Mouse (Mus musculus): ENCODE measurements at regions not wholly inside any gene's neighbourhood (a gene's known extent, or its start where the extent isn't known, plus 50 kb on each side); places are given as distances from the start of the nearest gene placed in this dataset.
A peak's percentile ranks its signal among the peaks of the same experiment; 100 is the strongest.
"Not testable (repeated sequence)": the region's sequence is repeated elsewhere in the genome, so short reads cannot be mapped to it uniquely, and the experiment has no call there.

DNA sequence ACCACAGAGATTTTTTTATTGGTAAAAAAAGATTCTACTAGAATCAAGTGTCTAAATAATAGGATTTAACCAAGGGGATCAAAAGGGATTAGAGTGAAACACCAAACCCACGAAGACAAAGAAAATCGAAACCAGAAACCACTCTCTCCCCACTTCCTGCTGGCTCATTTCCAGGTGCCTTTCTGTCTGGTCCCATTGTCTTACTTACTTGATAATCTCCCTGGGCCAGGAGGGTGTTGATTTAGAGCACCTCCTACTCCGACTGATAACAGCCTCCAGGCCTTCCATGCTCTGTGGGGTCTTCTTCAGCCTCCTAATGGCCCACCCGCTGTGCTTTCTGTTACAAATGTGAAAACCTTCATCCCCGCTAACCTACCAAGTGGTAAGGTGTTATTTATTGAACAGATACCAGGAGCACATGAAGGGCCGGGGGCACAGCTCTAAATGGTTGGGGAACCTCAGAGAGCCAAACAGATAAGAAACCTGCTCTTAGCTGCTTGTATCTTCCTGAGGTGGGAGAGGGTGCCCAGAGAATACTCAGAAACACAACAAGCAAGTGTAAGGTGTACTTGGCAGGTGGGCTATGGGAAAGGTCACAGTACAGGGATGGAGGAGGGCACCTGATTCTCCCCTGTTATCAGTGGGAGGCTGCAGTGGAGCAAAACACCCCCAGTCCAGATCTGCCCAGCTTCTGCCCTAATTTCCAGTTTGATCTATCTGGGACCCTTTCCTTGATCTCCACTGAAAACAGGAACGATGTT is 72.6 kb upstream of the Cpsf6 start:
- Histone ChIP-seq H3K27ac (ENCODE audit: insufficient read depth, low read depth, low read length) (peak overlapping the region; percentile 26; the same call in 1 of the 2 replicates), H3K27me3 (replicated peaks; ENCODE audit: control insufficient read depth, insufficient read depth, low read length) (no peaks in the 10 kb centered on the region), H3K4me1 (ENCODE audit: control insufficient read depth, insufficient read depth, low read length) (peaks cover 3% of the 10 kb centered on the region; the same call in 1 of the 2 replicates), H3K36me3 (ENCODE audit: control insufficient read depth, insufficient read depth, low read length) (no peaks in the 10 kb centered on the region), H3K4me3 (ENCODE audit: insufficient read depth, low read depth, low read length) (no peak overlapping the region)
- DNase-seq = peak; percentile 82
- no peak for TF ChIP-seq CTCF (conservative IDR thresholded peaks at IDR 0.05; ENCODE audit: insufficient read depth, insufficient read length, low read depth, low read length)
- TF ChIP-seq POLR2A (IDR thresholded peaks at IDR 0.05; ENCODE audit: low read depth, low read length) = no peak
- 70% methylated on average over 7 of the region's 7 CpGs for WGBS

DNA sequence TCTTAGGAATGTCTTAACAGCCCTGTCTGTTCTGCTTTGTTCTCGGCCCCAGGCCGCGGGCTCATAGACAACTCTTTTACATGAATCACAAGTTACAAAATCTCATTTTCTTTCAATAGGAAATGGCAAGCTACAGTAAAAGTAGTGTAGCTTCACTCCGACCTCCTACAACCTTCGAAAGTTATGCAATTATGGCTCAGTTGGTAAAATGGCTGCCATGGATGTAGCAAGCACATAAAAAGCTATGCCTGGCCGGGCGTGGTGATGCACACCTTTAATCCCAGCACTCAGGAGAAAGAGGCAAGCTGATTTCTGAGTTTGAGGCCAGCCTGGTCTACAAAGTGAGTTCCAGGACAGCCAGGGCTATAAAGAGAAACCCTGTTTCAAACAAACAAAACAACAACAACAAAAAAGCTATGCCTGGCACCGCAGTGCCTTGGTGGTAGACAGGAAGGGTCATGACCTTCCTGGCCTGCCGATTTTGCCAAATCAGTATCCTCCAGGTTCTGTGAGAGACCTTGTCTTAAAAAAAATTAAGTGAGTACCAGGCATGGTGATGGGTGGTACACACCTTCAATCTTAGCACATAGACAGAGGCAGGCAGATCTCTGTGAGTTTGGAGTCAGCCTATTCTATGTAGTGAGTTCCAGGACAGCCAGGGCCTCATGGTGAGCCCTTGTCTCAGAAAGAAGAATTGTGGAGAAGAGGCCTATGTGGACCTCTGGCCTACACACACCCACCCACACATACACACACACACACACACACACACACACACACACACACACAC is 71.8 kb upstream of the Cpsf6 start:
- Histone ChIP-seq H3K27me3 (replicated peaks; ENCODE audit: control insufficient read depth, insufficient read depth, low read length) (no peaks in the 10 kb centered on the region), H3K4me3 (ENCODE audit: insufficient read depth, low read depth, low read length) (no peak overlapping the region), H3K36me3 (ENCODE audit: control insufficient read depth, insufficient read depth, low read length) (no peaks in the 10 kb centered on the region), H3K4me1 (ENCODE audit: control insufficient read depth, insufficient read depth, low read length) (peaks cover 3% of the 10 kb centered on the region; the same call in 1 of the 2 replicates), H3K27ac (ENCODE audit: insufficient read depth, low read depth, low read length) (no peak overlapping the region)
- 93% methylated on average over 9 of the region's 9 CpGs for WGBS
- no peak for TF ChIP-seq CTCF (conservative IDR thresholded peaks at IDR 0.05; ENCODE audit: insufficient read depth, insufficient read length, low read depth, low read length)
- TF ChIP-seq POLR2A (IDR thresholded peaks at IDR 0.05; ENCODE audit: low read depth, low read length) = no peak
- DNase-seq = no peak

DNA sequence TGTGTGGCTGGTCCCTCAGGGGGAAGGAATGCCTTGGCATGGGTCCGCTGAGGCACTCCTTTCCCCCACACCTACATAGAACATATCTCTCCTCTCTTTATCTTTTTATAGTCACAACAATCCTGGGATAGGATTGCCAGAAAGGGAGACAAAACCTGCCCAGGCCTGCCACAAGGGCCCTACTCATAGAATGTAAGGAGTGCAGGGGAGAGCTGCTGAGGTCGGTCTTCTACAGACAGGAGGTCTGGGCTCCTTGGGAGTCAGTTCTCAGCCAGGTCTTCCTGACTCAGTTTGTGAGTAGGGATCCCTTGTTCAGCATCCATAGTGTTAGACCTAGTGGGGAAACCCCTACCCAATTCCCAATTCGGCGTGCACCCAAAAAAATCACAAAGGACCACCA is 70.8 kb upstream of the Cpsf6 start:
- Histone ChIP-seq H3K27me3 (replicated peaks; ENCODE audit: control insufficient read depth, insufficient read depth, low read length) (no peaks in the 10 kb centered on the region), H3K27ac (ENCODE audit: insufficient read depth, low read depth, low read length) (no peak overlapping the region), H3K4me3 (ENCODE audit: insufficient read depth, low read depth, low read length) (no peak overlapping the region), H3K4me1 (ENCODE audit: control insufficient read depth, insufficient read depth, low read length) (peaks cover 3% of the 10 kb centered on the region; the same call in 1 of the 2 replicates), H3K36me3 (ENCODE audit: control insufficient read depth, insufficient read depth, low read length) (no peaks in the 10 kb centered on the region)
- DNase-seq = no peak
- TF ChIP-seq POLR2A (IDR thresholded peaks at IDR 0.05; ENCODE audit: low read depth, low read length) (no peak), CTCF (conservative IDR thresholded peaks at IDR 0.05; ENCODE audit: insufficient read depth, insufficient read length, low read depth, low read length) (no peak)
- 92% methylated on average over 4 of the region's 4 CpGs for WGBS

DNA sequence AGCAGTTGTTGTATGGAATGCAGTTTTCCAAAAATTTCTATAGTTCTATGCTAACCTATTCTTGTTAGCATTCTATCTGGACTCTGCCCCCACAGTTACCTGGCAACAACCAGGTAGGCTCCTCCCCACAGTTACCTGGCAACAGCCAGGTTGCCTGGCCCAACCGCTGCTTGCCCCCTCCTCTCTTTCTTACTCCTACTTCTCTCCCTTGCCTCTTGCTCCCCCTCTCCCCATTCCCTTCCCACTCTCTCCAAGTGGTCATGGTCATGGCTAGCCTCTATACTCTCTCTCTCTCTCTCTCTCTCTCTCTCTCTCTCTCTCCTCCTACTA is 70.4 kb upstream of the Cpsf6 start:
- no peak overlapping the region for H3K27ac ChIP-seq (ENCODE audit: insufficient read depth, low read depth, low read length)

DNA sequence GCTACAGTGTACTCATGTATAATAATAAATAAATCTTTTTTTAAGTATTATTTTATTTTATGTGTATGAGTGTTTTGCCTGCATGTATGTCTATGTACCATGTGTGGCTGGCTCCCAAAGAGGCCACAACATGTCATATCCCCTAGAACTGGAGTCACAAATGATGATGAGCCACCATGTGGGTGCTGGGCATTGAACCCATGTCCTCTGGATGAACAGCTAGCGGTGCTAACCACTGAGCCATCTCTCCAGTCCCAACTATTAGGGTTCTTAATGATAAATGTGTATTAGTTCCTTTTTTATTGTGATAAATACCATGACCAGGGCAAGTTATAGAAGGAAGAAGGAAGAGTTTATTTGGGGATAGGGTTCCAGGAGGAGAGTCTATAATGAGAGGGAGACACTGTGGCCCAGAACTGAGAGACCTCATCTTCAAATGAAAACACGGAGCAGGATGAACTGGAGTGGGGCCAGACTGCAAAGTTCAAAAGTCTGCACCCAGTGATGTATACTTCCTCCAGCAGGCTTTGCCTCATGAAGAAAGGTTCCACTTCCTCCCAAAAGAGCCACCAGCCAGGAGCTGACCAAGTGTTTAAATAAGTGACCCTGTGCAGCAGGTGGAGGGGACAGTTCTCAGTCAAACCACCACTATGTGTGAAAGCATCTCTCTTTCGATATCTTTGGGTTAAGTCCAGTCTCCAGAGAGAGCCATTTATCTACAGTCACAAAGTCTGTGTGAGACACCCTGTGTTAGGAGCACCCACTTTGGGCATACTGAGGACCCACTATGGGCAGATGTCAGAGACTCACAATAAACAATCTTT is 69.8 kb upstream of the Cpsf6 start:
- Histone ChIP-seq H3K4me3 (ENCODE audit: insufficient read depth, low read depth, low read length) (no peak overlapping the region), H3K27ac (ENCODE audit: insufficient read depth, low read depth, low read length) (no peak overlapping the region), H3K4me1 (ENCODE audit: control insufficient read depth, insufficient read depth, low read length) (no peaks in the 10 kb centered on the region), H3K27me3 (replicated peaks; ENCODE audit: control insufficient read depth, insufficient read depth, low read length) (no peaks in the 10 kb centered on the region), H3K36me3 (ENCODE audit: control insufficient read depth, insufficient read depth, low read length) (no peaks in the 10 kb centered on the region)
- WGBS = 67% methylated on average over 3 of the region's 3 CpGs
- DNase-seq = no peak
- TF ChIP-seq CTCF (conservative IDR thresholded peaks at IDR 0.05; ENCODE audit: insufficient read depth, insufficient read length, low read depth, low read length) = no peak
- TF ChIP-seq POLR2A (IDR thresholded peaks at IDR 0.05; ENCODE audit: low read depth, low read length) = no peak

More for the DNA sequence above, 70.4 kb upstream of the Cpsf6 start:
- TF ChIP-seq CTCF (conservative IDR thresholded peaks at IDR 0.05; ENCODE audit: insufficient read depth, insufficient read length, low read depth, low read length) = no peak
- no peak for TF ChIP-seq POLR2A (IDR thresholded peaks at IDR 0.05; ENCODE audit: low read depth, low read length)
- no peak for DNase-seq
- 71% methylated on average over 1 of the region's 1 CpGs for WGBS
- Histone ChIP-seq H3K36me3 (ENCODE audit: control insufficient read depth, insufficient read depth, low read length) (no peaks in the 10 kb centered on the region), H3K4me3 (ENCODE audit: insufficient read depth, low read depth, low read length) (no peak overlapping the region), H3K4me1 (ENCODE audit: control insufficient read depth, insufficient read depth, low read length) (peaks cover 2% of the 10 kb centered on the region; the same call in 1 of the 2 replicates), H3K27me3 (replicated peaks; ENCODE audit: control insufficient read depth, insufficient read depth, low read length) (no peaks in the 10 kb centered on the region)

DNA sequence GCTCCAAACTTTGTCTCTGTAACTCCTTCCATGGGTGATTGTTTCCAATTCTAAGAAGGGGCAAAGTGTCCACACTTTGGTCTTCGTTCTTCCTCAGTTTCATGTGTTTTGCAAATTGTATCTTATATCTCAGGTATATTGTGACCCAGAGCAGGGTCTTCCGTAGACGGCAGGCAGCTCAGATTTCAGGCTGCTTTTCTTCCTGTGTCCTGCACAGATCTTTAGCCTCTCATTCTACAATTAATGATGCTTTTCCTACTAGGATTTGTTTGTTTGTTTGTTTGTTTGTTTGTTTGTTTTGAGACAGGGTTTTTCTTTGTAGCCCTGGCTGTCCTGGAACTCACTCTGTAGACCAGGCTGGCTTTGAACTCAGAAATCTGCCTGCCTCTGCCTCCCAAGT is 69.0 kb upstream of the Cpsf6 start:
- not testable (repeated sequence) for H3K4me3 ChIP-seq (ENCODE audit: insufficient read depth, low read depth, low read length); H3K4me1 ChIP-seq (ENCODE audit: control insufficient read depth, insufficient read depth, low read length); H3K27me3 ChIP-seq (replicated peaks; ENCODE audit: control insufficient read depth, insufficient read depth, low read length); H3K27ac ChIP-seq (ENCODE audit: insufficient read depth, low read depth, low read length); H3K36me3 ChIP-seq (ENCODE audit: control insufficient read depth, insufficient read depth, low read length); DNase-seq
- 91% methylated on average over 3 of the region's 3 CpGs for WGBS

DNA sequence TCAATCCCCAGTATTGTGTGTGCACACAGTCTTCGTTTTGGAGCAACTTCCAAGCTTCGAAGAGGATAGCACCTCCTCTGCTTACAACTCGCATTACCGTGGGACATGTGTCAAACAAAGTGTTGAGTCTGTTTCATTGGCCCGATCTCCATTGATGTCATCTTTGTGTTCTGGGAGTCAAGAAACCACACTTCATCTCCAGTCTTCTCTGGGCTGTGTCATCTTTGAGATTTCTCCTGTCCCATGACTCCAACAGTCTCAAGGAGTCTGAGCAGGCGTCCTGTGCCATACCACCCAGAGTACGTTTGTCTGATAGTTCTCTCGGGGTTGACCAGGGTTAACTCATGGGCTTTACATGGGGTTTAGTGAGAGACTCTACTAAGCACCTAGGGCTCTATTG is 67.8 kb upstream of the Cpsf6 start:
- 95% methylated on average over 8 of the region's 8 CpGs for WGBS
- DNase-seq = no peak
- Histone ChIP-seq H3K27ac (ENCODE audit: insufficient read depth, low read depth, low read length) (no peak overlapping the region), H3K36me3 (ENCODE audit: control insufficient read depth, insufficient read depth, low read length) (no peaks in the 10 kb centered on the region), H3K4me1 (ENCODE audit: control insufficient read depth, insufficient read depth, low read length) (no peaks in the 10 kb centered on the region), H3K4me3 (ENCODE audit: insufficient read depth, low read depth, low read length) (no peak overlapping the region), H3K27me3 (replicated peaks; ENCODE audit: control insufficient read depth, insufficient read depth, low read length) (no peaks in the 10 kb centered on the region)
- no peak for TF ChIP-seq CTCF (conservative IDR thresholded peaks at IDR 0.05; ENCODE audit: insufficient read depth, insufficient read length, low read depth, low read length)
- no peak for TF ChIP-seq POLR2A (IDR thresholded peaks at IDR 0.05; ENCODE audit: low read depth, low read length)

Data from kidney, adult 2 months (tissue).